Mouse (Mus musculus): ENCODE measurements around the gene Gnptab.
A peak's percentile ranks its signal among the peaks of the same experiment; 100 is the strongest.

Gene Gnptab

DNA sequence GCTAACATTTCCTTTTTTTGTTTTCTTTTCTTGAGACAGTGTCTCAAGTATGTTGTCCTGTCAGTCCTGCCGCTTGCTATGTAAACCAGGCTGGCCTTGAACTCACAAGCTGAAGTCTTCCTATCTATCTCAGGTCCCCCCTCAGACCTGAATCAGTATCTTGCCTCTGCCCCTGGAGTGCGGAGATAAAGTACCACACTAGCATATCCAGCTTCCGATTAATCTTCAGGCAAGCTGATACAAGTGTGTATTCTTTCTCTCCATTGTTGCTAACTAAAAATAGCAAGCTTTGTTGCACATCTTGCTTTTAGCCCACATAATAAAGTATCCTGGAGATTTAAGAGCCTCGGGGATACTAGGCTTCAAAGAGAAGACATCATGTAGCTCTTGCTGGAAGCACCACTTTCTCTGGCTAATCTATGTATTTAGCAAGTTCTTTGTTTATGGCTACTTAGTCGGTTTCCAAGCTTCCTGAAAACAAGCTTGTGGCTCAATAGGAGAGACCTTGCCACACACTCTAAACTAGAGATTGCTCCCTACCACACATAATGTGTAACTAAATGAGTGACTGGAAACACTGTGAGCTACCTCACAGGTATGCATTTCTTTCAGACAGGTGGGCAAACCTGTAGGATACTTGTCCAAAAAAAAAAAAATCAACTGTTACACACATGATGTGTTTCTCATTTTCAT lies 27.4 kb upstream of the Gnptab start:
- peaks cover 50% of the 10 kb centered on the region for H3K4me1 ChIP-seq (replicated peaks; ENCODE audit: low read depth, low read length)
- TF ChIP-seq POU5F1 (IDR thresholded peaks at IDR 0.05; ENCODE audit: borderline replicate concordance, low read length) (no peak), CTCF (conservative IDR thresholded peaks at IDR 0.05; ENCODE audit: low read length) (no peak)

DNA sequence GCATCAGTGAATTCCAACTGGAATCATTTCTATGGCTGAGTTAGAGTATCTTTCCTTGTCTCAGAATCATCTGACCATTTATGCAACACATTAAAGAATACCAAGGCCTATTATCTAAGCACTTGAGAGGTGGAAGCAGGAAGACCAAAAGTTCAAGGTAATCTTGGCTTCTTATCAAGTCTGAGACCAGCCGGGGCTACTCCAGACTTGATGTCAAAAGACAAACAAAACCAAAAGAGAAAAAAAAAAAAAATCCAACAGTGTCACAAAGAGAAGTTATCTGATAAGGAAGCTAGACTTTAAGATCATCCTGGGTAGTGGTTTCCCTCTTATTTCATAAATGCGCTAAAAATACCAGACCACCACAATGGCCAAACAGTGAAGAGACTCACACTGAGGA lies 26.4 kb upstream of the Gnptab start:
- no peak overlapping the region for H3K4me3 ChIP-seq (replicated peaks; ENCODE audit: low read length)
- no peak for TF ChIP-seq POU5F1 (IDR thresholded peaks at IDR 0.05; ENCODE audit: borderline replicate concordance, low read length)
- TF ChIP-seq NANOG (IDR thresholded peaks at IDR 0.05; ENCODE audit: borderline replicate concordance, low read length), result no peak
- TF ChIP-seq CTCF (conservative IDR thresholded peaks at IDR 0.05; ENCODE audit: low read length), result no peak
- H3K9me3 ChIP-seq (ENCODE audit: low read length), result no peaks in the 10 kb centered on the region
- H3K4me1 ChIP-seq (replicated peaks; ENCODE audit: low read depth, low read length), result peaks cover 50% of the 10 kb centered on the region
- no peaks in the 10 kb centered on the region for H3K36me3 ChIP-seq (ENCODE audit: insufficient read depth, low read length)
- peaks cover 48% of the 10 kb centered on the region for H3K27me3 ChIP-seq (ENCODE audit: insufficient read depth, low read length)

More for the DNA sequence above, 27.4 kb upstream of the Gnptab start:
- no peaks in the 10 kb centered on the region for H3K9me3 ChIP-seq (ENCODE audit: low read length)
- no peak overlapping the region for H3K4me3 ChIP-seq (replicated peaks; ENCODE audit: low read length)
- peaks cover 43% of the 10 kb centered on the region for H3K27me3 ChIP-seq (ENCODE audit: insufficient read depth, low read length)
- H3K36me3 ChIP-seq (ENCODE audit: insufficient read depth, low read length), result no peaks in the 10 kb centered on the region

DNA sequence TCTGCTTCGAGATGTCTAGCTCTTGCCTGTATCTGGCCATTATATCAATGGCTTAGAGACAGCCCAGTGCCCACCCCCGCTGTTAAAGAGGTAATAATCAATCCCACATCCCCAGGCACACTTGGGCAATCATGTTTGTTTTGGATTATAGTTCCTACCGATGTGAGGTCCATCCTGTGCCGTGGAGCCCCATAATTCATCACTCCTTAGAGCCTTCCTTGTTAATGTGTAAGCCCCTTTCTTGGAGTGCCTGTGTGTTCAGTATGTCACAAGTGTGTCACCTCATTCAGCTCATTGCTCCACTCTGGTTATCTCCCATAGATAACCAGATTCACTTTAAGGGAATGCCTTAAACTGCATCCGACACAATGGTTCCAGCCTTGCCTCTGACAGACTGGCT lies 24.3 kb upstream of the Gnptab start:
- Histone ChIP-seq H3K9me3 (ENCODE audit: low read length) (no peaks in the 10 kb centered on the region), H3K4me3 (replicated peaks; ENCODE audit: low read length) (no peak overlapping the region), H3K4me1 (replicated peaks; ENCODE audit: low read depth, low read length) (peaks cover 41% of the 10 kb centered on the region), H3K36me3 (ENCODE audit: insufficient read depth, low read length) (no peaks in the 10 kb centered on the region), H3K27me3 (ENCODE audit: insufficient read depth, low read length) (peaks cover 63% of the 10 kb centered on the region)
- no peak for TF ChIP-seq NANOG (IDR thresholded peaks at IDR 0.05; ENCODE audit: borderline replicate concordance, low read length)
- no peak for TF ChIP-seq POU5F1 (IDR thresholded peaks at IDR 0.05; ENCODE audit: borderline replicate concordance, low read length)
- no peak for TF ChIP-seq CTCF (conservative IDR thresholded peaks at IDR 0.05; ENCODE audit: low read length)

DNA sequence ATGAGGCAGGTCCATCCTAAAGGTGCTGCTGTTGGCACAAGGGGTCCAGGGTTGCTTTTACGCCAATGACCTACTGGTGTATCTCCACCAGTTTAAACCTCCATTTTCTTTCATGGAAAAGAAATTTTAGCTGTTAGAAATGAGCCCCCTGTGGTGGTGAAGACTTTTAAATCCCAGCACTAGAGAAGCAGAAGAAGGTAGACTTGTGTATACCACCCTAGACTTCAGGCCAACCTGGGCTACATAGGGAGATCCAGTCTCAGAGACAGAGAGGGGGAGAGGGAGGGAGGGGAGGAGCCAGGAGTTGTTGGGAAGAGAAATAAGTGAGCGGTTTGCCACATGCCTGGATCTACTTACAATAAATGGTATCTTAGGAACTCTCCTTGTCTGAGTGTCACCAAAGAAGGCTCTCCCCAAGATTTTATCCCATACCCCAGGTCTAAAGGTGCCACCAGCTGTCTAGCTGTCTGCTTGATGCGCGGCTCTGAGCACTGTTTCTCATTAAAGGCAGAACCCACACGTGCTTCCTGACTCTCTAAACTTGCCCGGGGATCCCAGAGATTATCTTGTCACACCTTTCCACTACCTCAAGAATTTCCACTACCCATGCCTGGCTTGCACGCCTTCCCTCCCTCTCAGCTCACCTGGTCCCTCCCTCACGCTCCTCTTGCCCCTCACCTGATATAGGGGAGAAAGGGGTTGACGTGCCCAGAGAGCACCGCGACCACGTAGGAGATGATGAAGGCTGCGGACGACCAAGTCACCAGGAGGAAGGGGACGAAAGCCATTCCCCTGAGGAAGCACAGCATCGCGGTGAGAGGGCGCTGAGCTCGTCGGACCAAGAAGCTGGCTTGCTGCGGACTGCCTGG lies 22.6 kb upstream of the Gnptab start:
- Histone ChIP-seq H3K27me3 (ENCODE audit: insufficient read depth, low read length) (peaks cover 69% of the 10 kb centered on the region), H3K4me1 (replicated peaks; ENCODE audit: low read depth, low read length) (peaks cover 28% of the 10 kb centered on the region), H3K4me3 (replicated peaks; ENCODE audit: low read length) (peak overlapping the region; percentile 78), H3K36me3 (ENCODE audit: insufficient read depth, low read length) (no peaks in the 10 kb centered on the region), H3K9me3 (ENCODE audit: low read length) (no peaks in the 10 kb centered on the region)
- TF ChIP-seq POU5F1 (IDR thresholded peaks at IDR 0.05; ENCODE audit: borderline replicate concordance, low read length) (no peak), CTCF (conservative IDR thresholded peaks at IDR 0.05; ENCODE audit: low read length) (no peak), NANOG (IDR thresholded peaks at IDR 0.05; ENCODE audit: borderline replicate concordance, low read length) (no peak)

DNA sequence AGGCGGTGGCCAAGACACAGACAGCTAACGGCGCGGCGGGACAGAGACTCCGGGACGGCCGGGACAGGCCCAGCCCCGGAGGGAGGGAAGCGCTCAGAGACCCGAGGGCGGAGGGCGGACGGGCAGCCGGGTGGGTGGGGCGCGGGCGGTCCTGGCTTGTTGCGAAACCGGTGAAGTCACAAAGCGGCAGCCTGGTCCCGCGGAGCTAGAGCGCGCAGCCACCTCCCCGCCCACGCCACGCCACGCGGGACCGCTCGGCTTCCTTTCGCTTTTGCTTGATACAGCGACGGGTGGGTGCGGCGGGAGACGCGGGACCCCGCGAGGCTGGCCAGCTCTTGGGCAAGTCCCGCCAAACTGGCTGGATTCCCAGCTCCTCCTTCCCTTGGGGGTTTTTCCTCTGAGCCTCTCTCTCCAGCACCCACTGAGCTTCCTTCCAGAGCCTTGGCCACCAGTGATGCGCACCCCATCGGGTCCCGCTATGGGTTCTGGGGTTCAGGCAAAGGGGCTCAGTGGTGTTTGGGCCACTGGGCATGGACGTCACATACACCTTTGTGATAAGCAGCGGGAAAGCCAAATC lies 21.9 kb upstream of the Gnptab start:
- no peak for TF ChIP-seq NANOG (IDR thresholded peaks at IDR 0.05; ENCODE audit: borderline replicate concordance, low read length)
- no peak for TF ChIP-seq POU5F1 (IDR thresholded peaks at IDR 0.05; ENCODE audit: borderline replicate concordance, low read length)
- no peak for TF ChIP-seq CTCF (conservative IDR thresholded peaks at IDR 0.05; ENCODE audit: low read length)
- Histone ChIP-seq H3K4me3 (replicated peaks; ENCODE audit: low read length) (peak overlapping the region; percentile 78), H3K27me3 (ENCODE audit: insufficient read depth, low read length) (peaks cover 69% of the 10 kb centered on the region), H3K36me3 (ENCODE audit: insufficient read depth, low read length) (no peaks in the 10 kb centered on the region), H3K9me3 (ENCODE audit: low read length) (no peaks in the 10 kb centered on the region), H3K4me1 (replicated peaks; ENCODE audit: low read depth, low read length) (peaks cover 22% of the 10 kb centered on the region)

DNA sequence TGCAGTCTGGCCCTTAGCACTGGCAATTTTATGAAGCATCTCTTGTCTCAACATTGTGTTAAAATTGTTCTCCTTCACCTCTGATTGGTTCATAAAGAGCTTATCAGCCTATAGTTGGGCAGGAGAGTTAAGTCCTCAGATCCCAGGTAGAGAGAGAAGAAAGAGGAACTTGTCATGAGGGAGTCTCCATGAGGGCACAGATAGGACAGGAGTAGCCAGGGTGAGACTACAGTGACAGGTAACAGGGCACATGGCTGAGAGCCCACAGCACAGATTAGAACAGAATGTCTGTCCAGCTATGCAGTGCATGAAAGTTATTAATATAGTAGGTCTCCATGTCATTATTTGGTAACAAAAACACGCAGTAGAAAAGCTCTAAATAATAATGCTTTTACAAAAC lies 16.7 kb upstream of the Gnptab start:
- peaks cover 27% of the 10 kb centered on the region for H3K27me3 ChIP-seq (ENCODE audit: insufficient read depth, low read length)
- H3K36me3 ChIP-seq (ENCODE audit: insufficient read depth, low read length), result no peaks in the 10 kb centered on the region
- no peak overlapping the region for H3K4me3 ChIP-seq (replicated peaks; ENCODE audit: low read length)
- H3K9me3 ChIP-seq (ENCODE audit: low read length), result no peaks in the 10 kb centered on the region
- TF ChIP-seq NANOG (IDR thresholded peaks at IDR 0.05; ENCODE audit: borderline replicate concordance, low read length), result no peak
- TF ChIP-seq CTCF (conservative IDR thresholded peaks at IDR 0.05; ENCODE audit: low read length), result no peak
- TF ChIP-seq POU5F1 (IDR thresholded peaks at IDR 0.05; ENCODE audit: borderline replicate concordance, low read length), result no peak
- H3K4me1 ChIP-seq (replicated peaks; ENCODE audit: low read depth, low read length), result peaks cover 6% of the 10 kb centered on the region

DNA sequence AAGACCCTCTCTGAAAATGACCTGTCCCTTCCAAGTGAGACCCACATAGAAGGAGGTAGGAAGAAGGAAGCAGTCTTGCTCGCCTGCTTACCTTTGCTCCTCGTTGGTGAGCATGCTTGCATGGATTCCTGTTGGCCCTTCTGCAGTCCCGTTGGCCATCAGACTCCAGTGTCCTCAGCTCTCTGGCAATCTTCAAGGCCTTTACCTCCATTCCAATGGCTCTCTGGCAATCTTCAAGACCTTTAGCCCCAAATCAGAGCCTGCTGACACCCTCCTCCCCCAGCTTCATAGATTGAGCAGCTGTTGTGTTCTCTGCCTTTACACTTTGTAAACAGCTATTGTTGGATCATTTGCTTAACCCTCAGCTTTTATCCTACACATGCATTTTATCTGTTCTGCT lies 14.7 kb upstream of the Gnptab start:
- H3K36me3 ChIP-seq (ENCODE audit: insufficient read depth, low read length), result no peaks in the 10 kb centered on the region
- H3K9me3 ChIP-seq (ENCODE audit: low read length), result no peaks in the 10 kb centered on the region
- H3K27me3 ChIP-seq (ENCODE audit: insufficient read depth, low read length), result peaks cover 8% of the 10 kb centered on the region
- H3K4me3 ChIP-seq (replicated peaks; ENCODE audit: low read length), result no peak overlapping the region
- no peaks in the 10 kb centered on the region for H3K4me1 ChIP-seq (replicated peaks; ENCODE audit: low read depth, low read length)
- TF ChIP-seq CTCF (conservative IDR thresholded peaks at IDR 0.05; ENCODE audit: low read length), result no peak
- TF ChIP-seq POU5F1 (IDR thresholded peaks at IDR 0.05; ENCODE audit: borderline replicate concordance, low read length), result no peak
- no peak for TF ChIP-seq NANOG (IDR thresholded peaks at IDR 0.05; ENCODE audit: borderline replicate concordance, low read length)

DNA sequence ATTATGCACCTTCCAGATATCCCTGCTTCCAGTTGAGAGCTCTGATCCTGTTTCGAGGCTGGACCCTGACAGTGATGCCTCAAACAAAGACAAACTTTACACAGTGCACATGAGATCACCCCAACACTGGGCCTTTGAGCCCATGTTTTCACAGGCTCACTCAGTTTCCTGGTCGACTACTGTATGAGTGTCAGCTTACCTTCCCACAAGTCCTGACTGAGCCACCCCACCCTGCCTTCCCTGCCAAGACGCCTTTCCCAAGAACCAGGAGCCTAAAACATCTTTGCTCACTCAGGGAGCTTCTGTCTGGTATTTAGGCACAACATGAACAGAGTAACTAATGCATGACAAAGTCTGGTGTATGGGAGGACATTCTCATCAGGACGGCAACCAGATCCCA lies 9.7 kb upstream of the Gnptab start:
- no peaks in the 10 kb centered on the region for H3K4me1 ChIP-seq (replicated peaks; ENCODE audit: low read depth, low read length)
- no peaks in the 10 kb centered on the region for H3K9me3 ChIP-seq (ENCODE audit: low read length)
- no peaks in the 10 kb centered on the region for H3K36me3 ChIP-seq (ENCODE audit: insufficient read depth, low read length)
- H3K4me3 ChIP-seq (replicated peaks; ENCODE audit: low read length), result no peak overlapping the region
- no peaks in the 10 kb centered on the region for H3K27me3 ChIP-seq (ENCODE audit: insufficient read depth, low read length)
- TF ChIP-seq NANOG (IDR thresholded peaks at IDR 0.05; ENCODE audit: borderline replicate concordance, low read length) (no peak), CTCF (conservative IDR thresholded peaks at IDR 0.05; ENCODE audit: low read length) (no peak)

All from E14TG2a.4 (cell line).